Mouse (Mus musculus): ENCODE data around the gene Mthfr. TPM values are rescaled to one million over a fixed set of nuclear protein-coding genes. Genes with fewer than 3 reads are reported as not detected.

Mthfr gene
- total RNA-seq, 2 experiments from 2014 or later: 17.5 to 18.4 TPM

DNA sequence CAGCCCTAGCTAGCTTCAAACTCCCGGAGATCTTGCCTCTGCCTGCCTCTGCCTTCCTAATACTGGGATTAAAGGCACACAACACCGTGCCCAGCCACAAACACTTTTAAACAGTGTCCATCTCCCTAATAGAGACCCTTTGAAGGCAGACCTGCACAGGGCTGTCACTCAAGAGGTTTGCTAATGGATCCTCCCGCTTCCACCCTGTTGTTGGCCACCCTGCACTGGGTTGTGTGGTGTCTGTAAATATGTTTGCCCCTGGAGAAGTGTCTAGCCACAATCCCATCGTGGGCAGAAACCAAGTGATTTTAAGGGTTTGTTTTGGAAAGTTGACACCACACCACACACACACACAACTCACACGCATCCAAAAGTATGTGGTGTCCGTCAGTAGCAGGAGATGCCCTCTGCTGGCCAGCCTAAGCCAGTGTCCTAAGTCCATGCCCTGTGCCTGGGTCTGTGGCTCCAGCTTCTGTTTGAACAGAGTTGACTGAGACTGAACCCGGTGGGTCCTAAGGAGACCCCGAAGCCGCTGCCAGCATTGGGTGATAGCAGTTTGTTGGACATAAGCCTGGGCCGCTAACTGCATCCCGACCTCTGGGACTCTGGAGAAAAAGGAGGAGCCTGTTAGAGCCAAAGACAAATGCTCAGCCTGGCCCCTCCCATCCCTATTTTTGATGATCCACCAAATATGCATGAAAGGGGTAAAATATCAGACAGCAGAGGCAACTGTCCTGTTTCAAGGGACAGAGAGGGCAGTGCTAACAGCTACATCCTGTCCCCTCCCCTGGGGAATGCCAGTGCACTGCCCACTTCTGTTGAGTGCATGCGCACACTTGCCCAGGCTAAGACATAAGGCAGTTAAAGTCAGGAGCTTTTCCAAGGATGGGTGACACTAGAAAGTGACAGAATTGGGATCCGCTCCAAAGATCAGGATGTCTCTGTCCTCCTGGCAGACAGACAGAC lies 21.5 kb downstream of the Mthfr start:
- DNase-seq: no peak
- intact Hi-C loops (cut with DNase I): no loop called here

DNA sequence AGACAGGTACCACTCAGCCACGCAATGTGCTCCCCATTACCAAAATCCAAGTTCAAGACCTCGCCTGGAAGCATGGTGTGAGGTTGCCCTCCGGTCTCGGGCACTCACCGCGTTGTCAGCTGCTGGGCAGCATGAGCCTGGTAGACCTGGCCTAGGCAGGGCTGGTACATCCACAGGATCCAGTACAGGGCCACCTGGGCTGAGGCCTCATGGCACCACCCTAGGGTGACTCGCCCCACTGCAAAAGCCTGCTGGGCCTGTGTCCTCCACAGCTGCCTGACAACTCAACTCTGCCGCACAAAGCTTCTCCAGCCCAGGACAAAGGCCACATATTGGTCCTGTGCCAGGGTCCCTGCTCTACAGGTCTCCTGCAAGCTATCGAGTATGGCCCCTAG lies 22.2 kb downstream of the Mthfr start:
- intact Hi-C loops (cut with DNase I): no loop called here
- no peak for DNase-seq

DNA sequence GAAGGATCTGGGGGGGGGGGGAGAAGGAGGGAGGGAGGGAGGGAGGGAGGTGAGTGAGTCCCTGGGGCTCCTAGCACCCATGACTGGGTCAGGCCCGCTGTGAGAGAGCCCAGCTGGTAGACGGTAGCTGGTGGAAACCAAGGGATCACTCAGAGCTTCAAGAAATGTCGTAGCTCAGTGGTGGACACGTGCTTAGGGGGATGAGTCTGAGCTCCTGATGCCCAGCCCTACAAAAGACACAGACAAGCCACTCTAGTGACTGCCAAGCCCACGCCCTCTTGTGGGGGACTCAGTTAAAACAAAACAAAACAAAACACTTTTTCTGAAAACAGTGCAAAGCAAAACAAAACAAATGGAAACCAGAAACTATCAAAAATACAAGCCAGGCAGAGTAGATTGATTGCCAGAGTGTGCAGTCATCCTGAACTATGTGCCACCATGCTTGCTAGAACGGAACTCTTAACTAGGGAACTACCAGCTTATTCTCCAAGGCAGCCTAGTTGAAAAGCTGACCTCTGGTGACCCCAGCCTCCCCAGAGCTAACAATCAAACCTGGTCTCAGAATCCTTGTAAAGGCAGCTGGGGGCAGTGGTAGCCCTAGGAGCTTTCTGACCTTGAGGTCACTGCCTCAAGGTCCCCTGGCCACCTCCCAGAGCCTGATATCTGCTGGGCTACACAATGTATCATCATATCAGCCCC lies 27.0 kb downstream of the Mthfr start:
- intact Hi-C loops (cut with DNase I): no loop called here
- DNase-seq: no peak

DNA sequence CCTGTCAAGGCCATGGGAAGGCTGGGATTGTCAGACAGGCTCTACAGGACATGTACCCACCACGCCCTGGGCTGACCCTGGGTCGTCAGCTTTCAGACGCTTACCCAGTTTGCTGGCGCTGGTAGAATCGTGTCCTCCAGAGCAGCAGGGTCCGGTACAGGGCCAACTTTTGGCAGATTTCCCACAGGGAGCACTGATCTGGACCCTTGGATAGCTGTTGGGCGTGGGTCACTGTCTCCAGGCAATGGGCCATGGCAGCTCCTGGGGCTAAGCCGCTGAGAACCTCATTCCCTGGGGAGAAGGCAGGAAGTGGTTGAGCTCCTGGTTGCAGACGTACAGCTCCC lies 27.5 kb downstream of the Mthfr start:
- intact Hi-C loops (cut with DNase I): no loop called here
- DNase-seq: no peak

DNA sequence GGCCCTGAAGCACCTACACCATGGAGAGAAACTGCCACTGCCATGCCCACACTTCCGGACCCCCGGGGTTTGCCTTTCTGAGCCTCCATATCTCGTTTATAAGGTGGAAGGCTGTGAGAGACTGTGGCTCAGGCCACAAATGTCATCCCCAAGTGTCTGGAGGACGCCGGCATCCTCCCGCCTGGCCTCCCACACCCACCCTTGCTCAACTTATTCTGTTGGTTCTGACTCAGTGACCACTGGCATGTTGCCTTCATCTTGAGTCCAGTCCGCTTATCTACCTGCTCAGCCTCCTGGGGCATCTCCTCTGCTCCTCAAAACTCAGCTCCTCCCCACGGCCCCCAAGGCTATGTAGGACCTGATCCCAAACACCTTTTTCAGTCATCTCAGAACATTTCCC lies 28.5 kb downstream of the Mthfr start:
- no peak for DNase-seq
- intact Hi-C loops (cut with DNase I): no loop called here

DNA sequence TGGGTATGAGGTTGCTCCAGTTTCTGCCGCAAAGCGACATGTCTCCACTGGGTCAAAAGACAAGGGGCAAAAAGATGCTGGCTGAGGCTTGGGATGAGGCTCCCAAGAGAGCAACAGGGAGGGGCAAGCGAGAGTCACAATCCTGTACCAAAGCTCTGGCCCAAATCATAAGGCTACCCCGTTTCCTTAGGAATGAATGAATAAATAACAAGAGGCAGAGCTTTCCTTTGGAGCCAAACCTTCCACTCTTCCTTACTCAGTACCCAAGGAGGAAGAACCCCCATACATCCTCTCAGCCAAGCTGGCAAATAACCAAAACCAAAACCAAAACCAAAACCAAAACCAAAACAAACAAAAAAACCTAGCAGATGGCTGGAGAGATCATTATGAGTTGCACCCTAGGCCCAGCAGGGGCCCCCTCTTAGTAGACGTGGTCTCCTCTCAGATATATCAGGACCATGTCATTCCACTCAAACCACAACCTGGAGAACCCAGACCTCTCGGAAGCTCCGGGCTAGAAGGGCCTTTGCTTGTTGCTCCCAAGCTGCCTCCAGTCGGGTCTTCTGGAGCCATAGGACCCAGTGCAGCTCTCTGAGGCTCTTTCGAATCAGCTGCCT lies 30.8 kb downstream of the Mthfr start:
- intact Hi-C loops (cut with DNase I): no loop called here

DNA sequence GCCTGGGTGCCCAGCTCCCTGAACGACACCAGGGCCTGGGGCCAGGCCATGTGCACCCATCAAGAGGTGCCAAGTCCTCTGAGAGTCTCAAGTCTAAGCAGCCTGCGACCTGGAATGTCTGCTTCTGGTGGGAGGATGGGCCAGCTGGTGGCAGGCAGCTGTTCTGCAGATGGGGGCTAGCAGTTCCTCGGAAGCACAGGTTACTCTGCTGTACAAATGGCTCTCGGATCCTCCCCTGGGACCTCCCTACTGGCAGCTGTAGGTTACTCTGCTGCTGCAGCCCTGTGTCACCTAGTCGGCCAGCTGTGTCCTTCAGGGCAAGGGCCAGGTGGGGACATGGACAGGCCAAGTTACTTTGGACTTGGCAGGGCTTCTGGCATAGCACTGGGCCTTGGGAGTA lies 32.6 kb downstream of the Mthfr start:
- intact Hi-C loops (cut with DNase I): no loop called here
- DNase-seq: no peak

More for the DNA sequence above, 30.8 kb downstream of the Mthfr start:
- DNase-seq: no peak

DNA sequence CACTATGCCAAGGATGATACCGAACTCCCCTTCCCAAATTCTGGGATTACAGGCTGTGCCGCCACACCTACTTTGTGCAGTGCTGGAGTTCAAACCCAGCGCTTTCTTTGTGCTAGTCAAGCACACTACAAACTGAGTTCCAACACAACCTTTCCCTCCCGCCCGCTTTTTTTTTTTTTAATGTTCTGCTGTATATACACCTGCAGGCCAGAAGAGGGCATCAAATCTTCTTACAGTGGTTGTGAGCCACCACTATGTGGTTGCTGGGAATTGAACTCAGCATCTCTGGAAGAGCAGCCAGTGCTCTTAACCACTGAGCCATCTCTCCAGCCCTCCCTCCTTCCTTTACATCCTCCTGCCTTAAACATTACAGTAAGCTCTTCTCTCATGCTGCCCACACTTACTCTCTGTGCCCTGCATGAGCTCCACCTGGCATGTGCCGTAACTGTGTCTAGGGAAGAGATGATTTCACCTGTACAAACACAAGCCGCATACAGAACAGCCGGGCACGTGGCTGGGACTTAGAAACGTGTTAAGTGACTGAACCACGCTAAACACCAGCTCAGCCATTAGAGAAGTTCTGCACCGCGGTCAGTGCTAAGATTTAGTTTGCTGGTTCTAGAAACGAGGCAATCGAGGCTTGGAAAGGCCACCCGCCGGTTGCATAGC lies 35.8 kb downstream of the Mthfr start:
- intact Hi-C loops (cut with DNase I): no loop called here

DNA sequence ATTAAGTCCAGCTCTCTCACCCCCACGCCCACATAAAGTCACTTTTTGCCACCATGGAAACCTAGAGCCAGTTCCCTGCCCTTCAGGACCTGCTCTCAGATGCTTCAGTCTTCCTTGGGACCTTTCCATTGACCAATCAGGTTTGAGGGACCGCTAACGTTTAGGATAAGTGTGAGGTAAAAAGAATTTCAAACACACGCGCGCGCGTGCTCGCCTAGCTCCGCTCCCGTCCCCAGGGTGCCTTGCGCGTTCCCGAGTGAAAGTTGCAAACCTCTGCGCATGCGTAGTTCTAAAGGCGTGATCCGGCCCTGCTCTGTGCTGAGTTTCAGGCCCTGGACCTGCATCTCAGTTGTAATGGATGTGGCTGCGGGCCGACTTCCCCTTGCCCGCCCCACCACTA lies 36.4 kb downstream of the Mthfr start:
- peak; percentile 66 for DNase-seq
- intact Hi-C loops (cut with DNase I): no loop called here

More for the DNA sequence above, 35.8 kb downstream of the Mthfr start:
- no peak for DNase-seq

DNA sequence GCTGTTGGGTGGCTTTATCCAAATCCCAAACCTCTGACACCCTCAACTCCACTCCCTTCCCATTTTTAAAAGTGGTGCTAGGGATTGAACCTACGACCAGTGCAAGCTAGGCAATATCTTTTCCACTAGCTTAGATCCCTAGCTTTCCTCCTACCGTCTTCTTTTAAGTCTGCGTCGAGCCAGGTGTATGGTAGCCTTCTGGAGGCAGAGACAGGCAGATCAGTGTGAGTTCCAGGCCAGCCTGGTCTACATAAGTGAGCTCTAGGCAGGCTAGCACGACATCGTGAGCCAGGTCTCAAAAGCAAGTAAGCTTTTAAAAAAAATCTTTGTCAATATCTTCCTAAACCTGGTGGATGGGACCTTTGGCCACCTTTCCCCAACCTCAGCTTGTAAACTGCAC lies 37.0 kb downstream of the Mthfr start:
- no peak for DNase-seq
- intact Hi-C loops (cut with DNase I): no loop called here

DNA sequence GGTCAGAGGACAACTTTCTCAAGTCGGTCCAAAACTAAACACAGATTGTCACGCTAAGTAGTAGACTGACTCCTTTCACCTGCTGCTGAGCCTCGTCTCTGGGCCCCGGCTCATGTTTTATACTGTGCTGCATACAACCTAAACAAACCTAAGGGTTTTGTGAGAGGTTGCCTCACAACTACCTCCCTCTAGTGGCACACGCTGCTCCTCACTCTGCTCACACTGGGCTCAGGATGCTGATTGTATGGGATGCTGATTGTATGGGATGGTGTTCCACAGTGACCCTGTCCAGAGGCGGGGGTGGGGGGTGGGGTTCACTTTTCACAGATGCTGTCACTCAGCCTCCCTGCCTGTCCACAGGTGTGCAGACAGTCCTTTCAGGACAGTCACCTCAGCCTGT lies 40.3 kb downstream of the Mthfr start:
- intact Hi-C loops (cut with DNase I): no loop called here
- DNase-seq: no peak

DNA sequence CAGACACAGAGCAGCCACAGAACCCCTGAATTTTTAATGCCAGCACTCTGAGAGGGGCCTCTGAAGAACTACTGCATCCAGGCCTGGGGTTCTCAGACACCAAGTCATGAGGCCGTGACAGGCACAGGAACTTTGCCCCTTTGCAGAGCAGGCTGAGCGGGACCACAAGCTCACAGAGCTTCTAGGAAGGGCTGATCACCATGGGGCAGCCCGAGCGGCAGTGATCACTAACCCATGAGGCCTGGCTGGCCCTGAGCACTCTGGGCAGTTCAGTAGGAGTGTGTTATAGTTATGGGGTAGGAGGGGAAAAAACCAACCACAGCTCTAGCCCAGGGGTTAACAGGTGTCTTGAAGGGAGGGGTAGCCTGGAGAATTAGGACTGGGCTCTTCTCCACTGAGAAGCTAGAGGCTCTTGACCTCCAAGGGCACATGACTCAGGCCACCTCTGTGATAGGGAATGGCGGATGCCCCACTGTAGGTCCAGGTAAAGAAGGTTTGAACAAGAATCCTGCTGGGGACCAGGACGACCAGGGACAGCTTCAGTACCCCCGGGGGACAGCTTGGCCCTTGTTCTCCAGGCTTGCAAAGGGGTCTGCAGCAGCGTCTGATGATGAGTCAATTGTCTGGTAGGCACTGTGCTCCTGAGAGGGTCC lies 41.2 kb downstream of the Mthfr start:
- DNase-seq: no peak
- intact Hi-C loops (cut with DNase I): no loop called here

DNA sequence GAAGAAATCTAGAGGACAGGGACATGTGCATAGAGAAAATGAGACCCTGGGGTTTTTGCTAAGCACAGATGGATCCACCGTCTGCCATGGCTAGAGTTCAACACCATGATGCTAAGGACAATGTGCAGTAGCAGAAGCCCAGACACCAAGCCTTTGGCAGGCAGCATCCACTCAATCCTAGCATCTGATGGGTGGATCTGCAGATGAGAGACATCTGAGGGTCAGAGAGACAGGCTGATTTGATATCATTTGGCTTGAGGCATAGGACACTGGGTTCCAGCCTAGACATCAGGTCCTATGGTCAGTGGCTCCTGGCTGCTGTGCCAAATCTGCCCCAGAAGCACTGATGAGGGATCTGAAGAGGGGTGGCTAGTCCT lies 41.7 kb downstream of the Mthfr start:
- peak; percentile 50 for DNase-seq
- intact Hi-C loops (cut with DNase I): no loop called here

DNA sequence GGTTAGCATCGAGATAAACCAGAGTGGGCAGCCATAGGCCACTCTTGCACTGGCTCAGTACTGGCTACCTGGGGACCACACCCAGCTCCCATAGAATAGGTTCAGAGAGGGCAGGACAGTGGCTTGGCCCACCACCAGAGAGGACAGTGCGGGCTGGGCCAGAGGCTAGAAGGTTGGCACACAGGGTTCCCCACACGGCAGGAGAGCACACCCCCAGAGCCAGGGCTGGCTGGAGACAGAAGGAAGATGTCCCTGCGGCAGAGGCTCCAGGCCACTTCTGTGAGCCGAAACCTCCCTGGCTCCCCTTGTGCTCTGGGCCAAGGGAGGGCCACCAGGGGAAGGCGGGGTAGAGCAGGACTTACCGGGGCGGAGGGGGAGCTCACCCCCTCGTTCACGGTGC lies 42.3 kb downstream of the Mthfr start:
- intact Hi-C loops (cut with DNase I): no loop called here

DNA sequence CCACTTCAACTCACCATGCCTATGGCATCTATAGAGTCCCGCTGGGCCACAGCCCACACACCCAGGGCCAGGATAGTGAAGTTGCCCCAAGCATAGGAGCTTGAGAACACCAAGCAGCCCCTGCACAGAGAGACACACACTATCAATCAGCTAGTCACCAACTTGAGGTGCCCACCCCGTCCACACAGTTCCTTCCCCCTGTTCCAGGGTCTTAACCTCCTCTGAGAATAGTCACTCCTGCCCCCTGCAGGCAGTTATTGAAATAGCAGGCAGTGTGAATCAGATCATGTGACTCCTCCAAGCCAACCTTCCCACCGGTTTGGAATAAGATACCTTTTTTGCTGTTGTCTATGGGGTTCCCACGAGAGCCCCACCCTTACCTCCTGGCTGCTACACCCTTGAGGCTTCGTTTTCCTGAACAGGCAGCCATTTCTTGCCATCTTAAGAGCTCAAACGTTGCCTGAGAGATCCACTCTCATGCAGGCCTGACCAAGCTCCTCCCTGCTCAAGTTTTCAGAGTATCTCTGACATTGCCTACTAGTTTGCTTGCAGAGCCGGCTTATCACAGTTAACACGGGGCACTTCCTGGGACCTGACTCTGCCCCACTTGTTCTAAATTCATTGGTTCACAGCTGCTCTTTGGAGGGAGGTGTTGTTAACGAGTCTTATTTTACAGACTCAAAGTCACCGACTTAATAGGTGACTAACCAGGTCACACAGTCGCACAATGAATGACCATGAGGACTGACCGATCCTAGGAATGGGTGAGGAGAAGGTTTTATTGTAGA lies 43.6 kb downstream of the Mthfr start:
- intact Hi-C loops (cut with DNase I): no loop called here
- DNase-seq: peak; percentile 71

More for the DNA sequence above, 42.3 kb downstream of the Mthfr start:
- DNase-seq: no peak

DNA sequence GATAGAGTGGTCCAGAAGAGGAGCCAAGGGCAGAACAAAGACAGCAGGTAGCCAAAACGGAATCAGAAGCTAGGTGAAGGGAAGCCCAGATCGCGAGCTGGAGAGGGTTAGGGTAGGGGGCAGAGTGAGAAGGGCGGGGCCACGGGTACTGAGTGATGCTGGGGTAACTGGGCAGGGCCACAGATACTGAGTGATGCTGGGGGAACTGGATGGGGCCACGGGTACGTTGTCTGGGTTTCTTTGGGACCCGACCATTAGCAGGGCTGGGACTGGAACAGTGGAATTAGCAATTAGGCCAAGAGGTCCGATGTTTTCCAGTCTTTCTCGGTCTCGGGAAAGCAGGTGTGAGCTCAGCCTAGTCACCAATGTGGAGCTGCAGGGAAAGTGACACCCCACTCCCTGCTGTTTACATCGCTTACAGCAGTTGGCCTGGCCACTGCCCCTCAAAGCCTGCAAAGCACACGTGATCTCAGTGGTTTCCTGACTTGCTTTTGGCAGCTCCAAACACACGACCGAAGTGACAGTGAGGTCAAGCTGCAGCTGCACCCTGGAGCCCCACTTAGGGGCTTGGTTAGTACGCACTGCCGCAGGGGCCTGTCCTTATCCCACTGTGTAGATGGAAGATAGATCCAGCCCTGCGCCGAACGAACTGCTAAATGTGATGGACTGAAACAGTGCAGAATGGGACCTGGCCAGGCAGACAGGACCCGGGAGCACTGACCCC lies 44.5 kb downstream of the Mthfr start:
- intact Hi-C loops (cut with DNase I): no loop called here
- no peak for DNase-seq

DNA sequence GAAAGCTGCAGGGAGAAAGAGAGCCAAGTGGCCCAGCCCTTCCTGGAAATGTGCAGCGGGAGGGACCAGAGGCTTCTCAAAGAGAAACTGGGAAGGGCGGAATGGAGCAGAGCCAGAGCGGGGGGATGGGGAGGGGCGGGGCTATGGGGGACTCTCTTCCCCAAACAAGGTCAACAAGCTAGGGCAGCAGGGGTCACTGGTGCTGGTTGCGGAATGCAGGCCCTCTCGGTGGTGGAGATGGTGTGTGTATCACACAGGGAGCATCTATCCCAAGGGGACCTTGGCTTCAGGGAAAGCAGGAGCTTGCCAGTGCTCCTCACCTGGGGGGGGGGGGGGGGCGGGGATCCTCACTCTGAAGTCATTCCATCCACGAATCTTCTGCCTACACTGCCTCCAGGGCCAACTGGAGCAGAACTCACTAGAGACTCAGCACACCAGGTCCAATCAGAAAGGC lies 45.4 kb downstream of the Mthfr start:
- DNase-seq: no peak
- intact Hi-C loops (cut with DNase I): no loop called here

DNA sequence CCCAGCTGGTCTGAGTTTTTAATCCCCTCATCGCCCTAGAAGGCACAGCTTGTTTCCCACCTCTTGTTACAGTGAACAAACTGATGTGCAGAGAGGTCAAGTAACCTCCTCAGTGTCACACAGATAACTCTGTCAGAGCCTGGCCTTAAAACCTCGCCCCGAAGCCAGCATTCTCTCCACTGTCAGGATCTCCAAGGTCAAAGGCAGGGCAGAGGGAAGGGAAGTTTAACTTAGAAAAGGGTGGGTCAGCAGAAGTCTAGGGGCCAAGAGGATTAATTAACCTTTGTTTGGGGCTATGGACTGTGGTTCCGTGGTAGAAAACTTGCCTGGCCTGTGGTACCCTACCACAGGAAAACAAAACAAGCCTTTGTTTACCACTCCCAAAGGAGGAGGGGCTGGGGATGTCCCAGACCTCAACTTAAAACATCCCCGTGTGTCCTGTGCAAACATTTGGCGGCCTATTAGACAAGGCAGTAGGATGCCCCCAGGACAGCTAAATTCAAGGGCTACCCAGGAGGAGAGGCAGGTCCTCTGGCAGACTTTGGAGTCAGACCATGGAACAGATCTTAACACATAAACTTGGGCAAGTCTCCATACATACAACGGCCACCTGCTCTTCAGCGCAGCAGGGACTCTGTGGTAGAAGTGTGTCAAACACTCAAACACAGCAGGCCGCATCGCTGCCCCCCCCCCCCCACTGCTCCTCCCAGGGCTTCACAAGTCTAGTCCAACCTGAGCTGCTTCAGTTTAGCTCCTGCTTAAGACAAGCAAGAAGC lies 46.4 kb downstream of the Mthfr start:
- intact Hi-C loops (cut with DNase I): no loop called here
- no peak for DNase-seq

All from left cerebral cortex, postnatal 4 days (tissue).